Mouse (Mus musculus): ENCODE results near the gene C730034F03Rik. TPM values are rescaled to one million over a fixed set of nuclear protein-coding genes. Genes with fewer than 3 reads are reported as not detected.
A peak's percentile ranks its signal among the peaks of the same experiment; 100 is the strongest.

The C730034F03Rik gene
- polyA plus RNA-seq, 1 experiment: 2.5 TPM

DNA sequence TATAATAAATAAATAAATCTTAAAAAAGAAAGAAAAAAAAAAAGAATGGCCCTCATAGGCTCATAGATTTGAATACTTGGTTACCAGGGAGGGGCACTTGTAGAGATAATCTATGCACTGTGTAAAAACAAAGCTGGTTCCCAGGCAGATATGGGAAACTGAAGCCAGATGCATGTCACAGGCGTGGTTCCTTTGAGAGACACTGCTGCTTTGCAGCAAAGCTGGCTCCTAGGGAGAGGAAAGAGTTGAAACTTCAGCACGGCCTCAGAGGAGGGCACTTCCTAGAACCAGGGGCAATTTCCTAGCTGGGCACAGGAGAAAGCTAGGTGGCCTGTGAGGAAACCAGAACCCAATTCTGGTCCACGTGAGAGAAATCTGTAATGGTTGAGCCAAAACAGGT, 4.7 kb downstream of the C730034F03Rik start:
- TF ChIP-seq CTCF (IDR thresholded peaks at IDR 0.05; ENCODE audit: borderline replicate concordance, extremely low read depth, insufficient read depth, insufficient read length): no peak
- no peak for TF ChIP-seq POLR2A (IDR thresholded peaks at IDR 0.05; ENCODE audit: borderline replicate concordance, extremely low read depth, insufficient read depth, insufficient read length, poor library complexity, severe bottlenecking)
- no peak for DNase-seq (ENCODE audit: low read depth)

DNA sequence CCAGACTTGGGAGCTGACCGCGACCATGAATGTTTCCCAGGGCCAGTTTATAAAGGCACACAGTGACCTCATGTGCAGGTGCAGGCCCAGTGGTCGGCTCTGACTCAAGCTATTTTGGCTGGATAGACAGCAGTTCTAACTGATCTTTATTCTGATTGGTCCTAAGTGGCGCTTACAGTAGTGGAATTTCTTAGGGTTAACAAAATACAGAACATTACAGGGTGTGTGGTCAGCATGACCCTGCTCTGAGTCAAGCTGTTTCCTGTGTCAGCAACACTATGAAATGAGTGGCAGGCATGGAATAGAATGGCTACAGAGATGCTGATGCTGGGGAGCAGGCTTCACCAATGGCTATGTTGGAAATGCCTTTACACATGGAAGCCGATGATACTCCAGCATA, 6.5 kb downstream of the C730034F03Rik start:
- TF ChIP-seq POLR2A (IDR thresholded peaks at IDR 0.05; ENCODE audit: borderline replicate concordance, extremely low read depth, insufficient read depth, insufficient read length, poor library complexity, severe bottlenecking): no peak
- TF ChIP-seq CTCF (IDR thresholded peaks at IDR 0.05; ENCODE audit: borderline replicate concordance, extremely low read depth, insufficient read depth, insufficient read length): no peak
- DNase-seq (ENCODE audit: low read depth): no peak

DNA sequence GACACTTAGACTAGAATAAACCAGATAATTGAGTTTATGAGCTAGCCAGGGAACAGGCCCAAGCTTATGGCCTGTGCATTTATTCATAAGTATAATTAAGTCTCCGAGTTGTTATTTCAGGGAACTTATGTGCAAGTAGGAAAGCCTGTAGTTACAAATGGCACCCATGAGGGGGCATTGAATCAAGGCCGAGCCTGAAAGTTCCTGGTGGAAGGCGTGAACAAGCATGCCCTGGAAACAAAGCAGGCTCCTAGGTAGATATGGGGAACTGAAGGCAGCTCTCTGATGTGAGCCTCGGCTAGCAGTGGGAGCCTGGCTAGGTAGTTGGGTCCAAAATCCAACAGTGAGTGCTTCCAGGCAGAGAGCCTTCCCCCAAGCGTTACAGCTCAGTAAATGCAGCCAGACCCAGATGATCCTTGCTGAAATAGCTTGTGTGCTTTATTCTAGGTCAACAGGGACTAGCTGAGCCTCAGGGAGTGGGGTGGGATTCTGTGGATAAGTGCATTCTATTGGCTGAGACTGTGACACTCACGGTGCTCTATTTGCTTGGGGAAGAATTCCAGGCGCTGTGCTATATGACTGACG, 13.2 kb downstream of the C730034F03Rik start:
- TF ChIP-seq CTCF (IDR thresholded peaks at IDR 0.05; ENCODE audit: borderline replicate concordance, extremely low read depth, insufficient read depth, insufficient read length): peak; percentile 49; the same call in 1 of the 2 replicates
- TF ChIP-seq POLR2A (IDR thresholded peaks at IDR 0.05; ENCODE audit: borderline replicate concordance, extremely low read depth, insufficient read depth, insufficient read length, poor library complexity, severe bottlenecking): no peak
- peak; percentile 72 for DNase-seq (ENCODE audit: low read depth)

DNA sequence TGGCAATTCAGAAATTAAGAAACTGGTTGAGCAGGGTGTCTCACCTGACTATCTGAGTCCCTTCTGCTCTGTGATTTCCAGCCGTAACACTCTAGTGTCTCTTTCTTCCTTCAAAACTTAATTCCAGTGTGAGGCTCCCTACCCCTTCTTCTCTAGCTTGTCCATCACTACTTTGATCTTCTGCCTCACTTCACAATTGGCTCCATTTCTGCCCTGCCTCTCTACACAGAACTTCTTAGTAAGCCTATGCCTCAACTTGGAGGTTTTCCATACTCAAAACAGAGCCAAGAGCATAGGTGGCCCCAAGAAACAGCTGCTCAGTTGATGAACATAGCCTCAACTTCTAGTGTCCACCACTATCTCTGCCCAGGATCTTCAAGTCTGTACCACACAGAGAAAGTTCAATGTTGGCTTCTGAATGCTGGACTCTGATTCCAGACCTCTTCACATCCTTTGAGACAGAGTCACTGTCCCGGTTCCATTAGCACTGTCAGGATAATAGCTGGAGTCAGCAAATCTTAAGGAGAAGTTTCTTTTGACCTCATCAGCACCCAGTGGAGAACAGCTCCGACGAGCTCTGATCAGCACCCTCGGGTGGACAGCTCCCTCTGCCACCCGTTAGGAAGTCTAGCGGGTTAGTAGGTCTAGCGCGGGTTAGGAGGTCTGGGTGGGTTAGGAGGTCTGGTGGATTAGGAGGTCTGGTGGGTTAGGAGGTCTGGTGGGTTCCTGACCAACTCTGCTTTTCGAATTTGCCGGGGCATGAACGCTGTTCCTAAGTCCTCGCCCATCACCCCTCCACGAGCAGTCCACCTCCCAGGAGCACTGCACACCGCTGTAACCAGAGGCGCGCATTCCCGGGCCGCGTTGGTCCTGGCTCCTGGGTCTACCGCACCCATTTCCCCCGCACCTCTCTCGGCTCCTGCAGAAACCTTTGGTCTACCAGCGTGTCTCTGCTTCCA, 23.8 kb downstream of the C730034F03Rik start:
- DNase-seq (ENCODE audit: low read depth): no peak
- TF ChIP-seq POLR2A (IDR thresholded peaks at IDR 0.05; ENCODE audit: borderline replicate concordance, extremely low read depth, insufficient read depth, insufficient read length, poor library complexity, severe bottlenecking) (no peak), CTCF (IDR thresholded peaks at IDR 0.05; ENCODE audit: borderline replicate concordance, extremely low read depth, insufficient read depth, insufficient read length) (no peak)

DNA sequence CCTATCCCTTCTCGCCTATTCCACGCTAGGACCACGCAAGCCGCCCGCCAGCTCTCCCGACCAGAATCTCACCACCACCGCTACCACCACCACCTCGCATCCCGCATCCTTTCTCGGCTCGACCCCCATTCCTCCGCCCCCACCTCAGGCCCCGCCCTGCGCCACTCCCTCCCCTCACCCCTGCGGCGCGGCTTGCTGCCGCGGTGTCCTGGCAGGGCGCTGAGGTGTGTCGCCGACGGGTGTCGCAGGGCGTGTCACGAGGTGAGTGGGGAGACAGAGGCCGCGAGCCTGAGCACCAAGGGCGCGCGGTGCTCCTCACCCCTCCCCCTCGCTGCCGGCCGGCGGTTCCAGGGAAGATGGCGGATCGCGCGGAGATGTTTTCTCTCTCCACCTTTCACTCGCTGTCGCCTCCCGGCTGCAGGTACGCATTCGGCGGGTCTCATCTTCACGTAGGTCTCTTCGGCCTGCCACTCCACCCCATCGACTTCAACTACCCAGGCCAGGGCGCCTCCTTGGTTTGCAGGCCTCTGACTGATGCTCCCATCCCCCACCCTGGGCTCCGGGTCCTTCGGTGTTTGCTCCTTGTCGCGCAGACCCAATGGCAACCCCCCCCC, 24.6 kb downstream of the C730034F03Rik start, which contains the start of gene Mapk8ip2:
Mapk8ip2 (plus strand) TSS at position 49 of the 614 bp plus-strand sequence.
- DNase-seq (ENCODE audit: low read depth): peak; percentile 77
- TF ChIP-seq CTCF (IDR thresholded peaks at IDR 0.05; ENCODE audit: borderline replicate concordance, extremely low read depth, insufficient read depth, insufficient read length): no peak
- peak; percentile 63 for TF ChIP-seq POLR2A (IDR thresholded peaks at IDR 0.05; ENCODE audit: borderline replicate concordance, extremely low read depth, insufficient read depth, insufficient read length, poor library complexity, severe bottlenecking)

DNA sequence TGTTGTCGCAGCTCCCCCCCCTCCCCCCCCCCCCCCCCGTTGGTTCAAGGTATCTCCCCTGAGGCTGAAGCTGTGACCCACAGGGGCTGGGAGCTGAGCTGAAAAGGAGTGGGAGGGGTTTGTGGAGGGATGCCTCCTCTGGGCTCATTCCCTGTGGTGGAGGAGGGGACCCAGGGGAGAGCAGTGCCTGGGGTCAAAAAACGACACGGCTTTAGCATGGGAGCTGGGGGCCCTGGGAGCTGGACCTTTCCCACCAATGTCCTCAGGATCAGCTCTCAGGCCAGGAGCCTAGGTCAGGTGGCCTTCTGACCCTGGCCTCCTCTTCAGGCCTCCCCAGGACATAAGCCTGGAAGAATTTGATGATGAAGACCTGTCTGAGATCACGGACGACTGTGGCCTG, 25.5 kb downstream of the C730034F03Rik start:
- no peak for DNase-seq (ENCODE audit: low read depth)
- TF ChIP-seq CTCF (IDR thresholded peaks at IDR 0.05; ENCODE audit: borderline replicate concordance, extremely low read depth, insufficient read depth, insufficient read length) (no peak), POLR2A (IDR thresholded peaks at IDR 0.05; ENCODE audit: borderline replicate concordance, extremely low read depth, insufficient read depth, insufficient read length, poor library complexity, severe bottlenecking) (no peak)

DNA sequence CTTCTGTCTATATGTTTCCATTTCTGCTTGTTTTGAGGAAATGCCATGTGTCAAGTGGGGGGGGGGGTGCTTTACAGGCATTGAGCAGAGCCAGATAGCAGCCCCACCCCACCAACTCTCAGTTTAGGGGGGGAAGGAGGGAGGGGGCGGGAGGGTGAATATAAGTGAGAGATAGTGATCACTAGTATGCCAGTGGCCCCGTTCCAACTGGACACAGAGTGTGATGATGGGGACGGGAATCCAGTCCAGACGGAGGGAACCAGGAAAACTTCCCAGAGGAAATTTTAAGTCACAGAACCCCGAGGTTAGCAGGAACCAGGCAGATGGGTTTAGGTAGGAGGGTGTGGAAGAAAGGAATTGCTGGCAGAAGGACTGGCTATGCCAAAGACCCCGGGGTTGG, 26.3 kb downstream of the C730034F03Rik start:
- TF ChIP-seq CTCF (IDR thresholded peaks at IDR 0.05; ENCODE audit: borderline replicate concordance, extremely low read depth, insufficient read depth, insufficient read length): no peak
- DNase-seq (ENCODE audit: low read depth): no peak

DNA sequence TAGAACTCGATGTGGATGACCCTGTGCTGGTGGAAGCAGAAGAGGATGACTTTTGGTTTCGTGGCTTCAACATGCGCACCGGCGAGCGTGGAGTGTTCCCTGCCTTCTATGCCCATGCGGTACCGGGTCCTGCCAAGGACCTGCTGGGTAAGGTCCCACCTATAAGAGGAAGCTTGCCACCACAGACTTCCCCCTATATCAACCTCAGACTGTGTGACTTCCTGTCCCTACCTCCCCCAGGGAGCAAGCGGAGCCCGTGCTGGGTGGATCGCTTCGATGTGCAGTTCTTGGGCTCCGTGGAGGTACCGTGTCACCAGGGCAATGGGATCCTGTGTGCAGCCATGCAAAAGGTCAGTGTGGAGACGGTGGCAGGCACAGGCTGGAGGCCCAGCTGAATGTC, 29.6 kb downstream of the C730034F03Rik start:
- TF ChIP-seq POLR2A (IDR thresholded peaks at IDR 0.05; ENCODE audit: borderline replicate concordance, extremely low read depth, insufficient read depth, insufficient read length, poor library complexity, severe bottlenecking) (no peak), CTCF (IDR thresholded peaks at IDR 0.05; ENCODE audit: borderline replicate concordance, extremely low read depth, insufficient read depth, insufficient read length) (no peak)

DNA sequence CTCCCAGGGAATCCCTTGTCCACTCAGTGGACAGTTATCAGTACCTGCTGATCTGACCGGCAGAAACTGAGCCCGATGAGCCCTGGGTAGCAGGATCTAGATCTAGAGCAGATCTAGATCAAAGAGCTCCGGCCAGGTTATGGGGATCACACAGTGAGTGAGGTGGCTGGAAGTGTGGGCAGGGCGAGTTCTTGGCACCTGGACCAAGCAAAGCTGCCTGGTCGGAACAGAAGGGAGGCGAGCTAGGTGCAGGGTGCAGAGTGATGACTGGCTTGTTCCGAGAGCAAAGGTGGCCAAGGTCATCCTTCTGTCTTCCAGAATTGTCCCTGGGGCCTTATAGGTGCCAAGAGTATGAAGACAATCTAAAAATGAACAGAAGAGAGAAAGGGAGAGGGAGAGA, 30.4 kb downstream of the C730034F03Rik start:
- DNase-seq (ENCODE audit: low read depth): no peak
- TF ChIP-seq CTCF (IDR thresholded peaks at IDR 0.05; ENCODE audit: borderline replicate concordance, extremely low read depth, insufficient read depth, insufficient read length) (no peak), POLR2A (IDR thresholded peaks at IDR 0.05; ENCODE audit: borderline replicate concordance, extremely low read depth, insufficient read depth, insufficient read length, poor library complexity, severe bottlenecking) (no peak)

More for the DNA sequence above, 29.6 kb downstream of the C730034F03Rik start:
- DNase-seq (ENCODE audit: low read depth): no peak

DNA sequence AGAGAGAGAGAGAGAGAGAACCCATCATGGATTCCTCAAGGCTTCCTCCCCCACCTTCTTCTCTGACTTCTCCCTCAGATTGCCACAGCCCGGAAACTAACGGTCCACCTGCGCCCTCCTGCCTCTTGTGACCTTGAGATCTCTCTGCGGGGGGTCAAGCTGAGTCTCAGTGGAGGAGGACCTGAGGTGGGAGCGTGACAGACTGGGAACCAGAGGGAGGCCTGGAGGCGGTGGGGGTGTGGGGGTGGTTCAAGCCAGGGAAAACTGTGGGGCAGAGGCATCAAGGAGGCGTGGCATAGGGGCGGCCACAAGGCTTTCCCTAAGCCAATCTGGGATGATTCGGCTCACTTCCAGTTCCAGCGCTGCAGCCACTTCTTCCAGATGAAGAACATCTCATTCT, 30.9 kb downstream of the C730034F03Rik start:
- DNase-seq (ENCODE audit: low read depth): no peak
- TF ChIP-seq POLR2A (IDR thresholded peaks at IDR 0.05; ENCODE audit: borderline replicate concordance, extremely low read depth, insufficient read depth, insufficient read length, poor library complexity, severe bottlenecking): no peak
- TF ChIP-seq CTCF (IDR thresholded peaks at IDR 0.05; ENCODE audit: borderline replicate concordance, extremely low read depth, insufficient read depth, insufficient read length): no peak

DNA sequence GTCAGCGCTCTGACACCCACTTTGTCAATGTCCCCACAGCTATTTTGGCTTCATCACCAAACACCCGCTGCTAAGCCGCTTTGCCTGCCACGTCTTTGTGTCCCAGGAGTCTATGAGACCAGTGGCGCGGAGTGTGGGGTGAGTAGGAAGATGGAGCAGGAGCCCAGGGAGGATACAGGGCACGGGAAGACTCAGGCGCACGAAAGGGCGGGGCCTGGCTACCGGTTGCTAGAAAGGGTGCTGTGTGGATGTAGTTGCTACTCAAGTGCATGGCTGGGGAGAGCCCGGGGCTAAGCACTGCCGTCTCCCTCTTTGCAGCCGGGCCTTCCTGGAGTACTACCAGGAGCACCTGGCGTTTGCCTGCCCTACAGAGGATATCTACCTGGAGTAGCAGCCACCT, 31.9 kb downstream of the C730034F03Rik start:
- DNase-seq (ENCODE audit: low read depth): no peak
- TF ChIP-seq CTCF (IDR thresholded peaks at IDR 0.05; ENCODE audit: borderline replicate concordance, extremely low read depth, insufficient read depth, insufficient read length) (no peak), POLR2A (IDR thresholded peaks at IDR 0.05; ENCODE audit: borderline replicate concordance, extremely low read depth, insufficient read depth, insufficient read length, poor library complexity, severe bottlenecking) (no peak)

All from brain, embryonic 14.5 days (tissue).